Mouse (Mus musculus) thymus, adult 2 months (tissue): Measurements from ENCODE around the gene Atf6. TPM values are rescaled to one million over a fixed set of nuclear protein-coding genes. Genes with fewer than 3 reads are reported as not detected.
A peak's percentile ranks its signal among the peaks of the same experiment; 100 is the strongest.

ENCODE experiments used
- DNase-seq: peaks from one replicate; pipeline ENCODE4 v3.0.0; 2021
- H3K27ac ChIP-seq: fragments of 200-500 bp; 2 replicates; pipeline ENCODE4 v1.5.1; 2012; ENCODE audit warnings: low read length, control low read depth; ENCODE audit not compliant: control insufficient read depth, insufficient read depth
- H3K27me3 ChIP-seq: fragments of 200-500 bp; 2 replicates; pipeline ENCODE4 v1.6.1; 2012; ENCODE audit warnings: mild to moderate bottlenecking, low read length, moderate library complexity, mixed read lengths; ENCODE audit not compliant: control insufficient read depth, insufficient read depth
- H3K36me3 ChIP-seq: fragments of 200-500 bp; 2 replicates; pipeline ENCODE4 v1.6.1; 2012; ENCODE audit warnings: mild to moderate bottlenecking, low read length, moderate library complexity; ENCODE audit not compliant: control insufficient read depth, insufficient read depth
- H3K4me1 ChIP-seq: fragments of 200-500 bp; replicated peaks from 2 replicates; pipeline ENCODE4 v1.6.1; 2012; ENCODE audit warnings: low read length; ENCODE audit not compliant: control insufficient read depth, insufficient read depth
- H3K4me3 ChIP-seq: fragments of 200-500 bp; 2 replicates; pipeline ENCODE4 v1.5.1; 2012; ENCODE audit warnings: mild to moderate bottlenecking, low read length, control low read depth, moderate library complexity; ENCODE audit not compliant: control insufficient read depth, insufficient read depth
- CTCF ChIP-seq: fragments of 200-500 bp; IDR thresholded peaks from 2 replicates; pipeline ENCODE4 v1.5.1; 2012; ENCODE audit warnings: mild to moderate bottlenecking, control low read depth, low read length, moderate library complexity, borderline replicate concordance; ENCODE audit not compliant: control insufficient read depth, poor library complexity, insufficient read depth; ENCODE audit errors: extremely low read depth
- POLR2A ChIP-seq: fragments of 200-500 bp; IDR thresholded peaks from 2 replicates; pipeline ENCODE4 v1.6.1; 2012; ENCODE audit warnings: mild to moderate bottlenecking, low read length, control low read depth, moderate library complexity; ENCODE audit not compliant: control insufficient read depth, poor library complexity, insufficient read depth; ENCODE audit errors: extremely low read depth
- WGBS: fragments of 180-500 bp; shearing (Covaris S2); methylation state at CpG from one replicate; pipeline ENCODE4 v1.1.7; 2018; 5-methylcytosine and 5-hydroxymethylcytosine counted together
- polyA plus RNA-seq: library from polyadenylated mRNA; depleted of rRNA; stranded (reverse); fragments of >200 nt; gene quantifications from 2 replicates; pipeline ENCODE4 v1.2.3, GENCODE M21; 2012

Gene Atf6
- polyA plus RNA-seq, 1 experiment: 7.0 TPM

DNA sequence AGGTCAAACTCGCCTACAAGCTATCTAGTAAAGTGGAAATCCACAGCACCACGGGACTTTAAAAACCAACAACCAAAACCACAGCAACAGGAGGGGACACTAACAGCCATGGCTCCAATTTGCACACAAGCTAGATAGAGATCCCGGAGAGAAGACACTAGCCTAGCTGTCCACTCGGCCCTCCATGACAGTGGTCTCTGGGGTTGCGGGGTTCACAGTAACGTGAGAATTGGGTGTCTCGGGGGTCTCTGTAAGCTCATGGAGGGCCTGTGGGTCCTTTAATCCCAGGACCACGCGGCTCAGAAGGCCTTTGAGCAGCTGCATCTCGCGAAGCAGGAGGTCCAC lies 39.5 kb upstream of the Atf6 start:
- Histone ChIP-seq H3K27me3 (no peaks in the 10 kb centered on the region; the same call in 1 of the 2 replicates), H3K27ac (no peak overlapping the region), H3K4me3 (no peak overlapping the region), H3K4me1 (peaks cover 17% of the 10 kb centered on the region; the same call in 1 of the 2 replicates), H3K36me3 (no peaks in the 10 kb centered on the region)
- WGBS: 38% methylated on average over 11 of the region's 11 CpGs
- TF ChIP-seq CTCF (no peak), POLR2A (no peak)
- DNase-seq: no peak

DNA sequence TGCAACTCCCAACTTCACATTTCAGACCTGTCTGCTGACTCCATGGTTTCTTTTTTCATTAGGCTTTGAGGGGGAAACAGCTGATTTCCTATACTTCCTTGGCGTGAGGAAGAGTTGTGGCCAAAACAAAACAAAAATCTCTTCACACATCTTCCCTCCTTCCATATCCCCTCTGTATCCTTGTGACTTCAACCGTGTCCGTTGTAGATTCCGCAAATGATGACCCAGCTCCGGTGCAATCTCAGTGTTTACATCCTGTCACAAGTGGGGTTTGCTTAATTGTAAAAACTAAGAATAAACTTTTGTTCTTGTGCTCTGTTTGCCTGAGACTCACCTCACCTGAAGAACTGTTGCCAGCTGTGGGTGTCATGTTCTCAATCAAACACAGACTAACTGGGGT lies 35.9 kb upstream of the Atf6 start:
- no peak overlapping the region for H3K27ac ChIP-seq
- H3K27me3 ChIP-seq: no peaks in the 10 kb centered on the region; the same call in 1 of the 2 replicates
- TF ChIP-seq POLR2A (no peak), CTCF (no peak)
- H3K4me1 ChIP-seq: peaks cover 20% of the 10 kb centered on the region
- no peak overlapping the region for H3K4me3 ChIP-seq
- H3K36me3 ChIP-seq: no peaks in the 10 kb centered on the region
- DNase-seq: no peak
- WGBS: 67% methylated on average over 5 of the region's 5 CpGs

DNA sequence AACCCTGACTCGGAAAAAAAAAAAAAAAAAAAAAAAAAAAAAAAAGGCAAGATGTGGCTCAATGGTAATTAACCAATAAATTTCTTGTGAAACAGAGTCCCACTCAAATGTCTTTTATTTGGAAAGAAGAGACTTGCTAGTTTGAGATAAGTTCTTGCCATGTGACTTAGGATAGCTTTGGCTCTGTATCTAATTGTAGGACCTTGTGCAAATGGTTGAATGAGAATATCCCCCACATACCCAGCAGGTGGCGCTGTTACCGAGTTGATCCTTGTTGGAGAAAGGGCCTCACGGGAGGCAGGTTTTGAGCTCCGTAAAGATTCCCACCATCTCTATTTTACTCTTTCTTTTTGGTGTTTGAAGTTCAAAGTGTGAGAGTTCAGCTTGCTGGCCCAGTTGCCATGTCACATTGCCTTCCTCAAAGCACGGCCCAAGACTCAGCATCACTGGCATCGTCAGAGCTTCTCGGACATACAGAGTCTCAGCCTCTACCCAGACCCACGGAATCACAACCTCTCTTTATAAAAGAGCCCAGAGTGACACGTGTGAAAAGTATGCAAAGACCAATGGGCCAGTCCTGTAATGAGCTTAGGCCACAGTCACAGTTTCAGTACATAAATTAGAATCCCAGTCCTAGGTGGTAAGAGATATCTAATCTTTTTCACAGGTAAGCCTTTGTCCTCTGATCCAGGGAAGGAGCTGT lies 34.1 kb upstream of the Atf6 start:
- peak; percentile 83 for DNase-seq
- H3K27me3 ChIP-seq: no peaks in the 10 kb centered on the region
- peaks cover 8% of the 10 kb centered on the region for H3K4me1 ChIP-seq
- TF ChIP-seq CTCF (no peak), POLR2A (no peak)
- no peak overlapping the region for H3K4me3 ChIP-seq
- no peak overlapping the region for H3K27ac ChIP-seq
- H3K36me3 ChIP-seq: no peaks in the 10 kb centered on the region
- WGBS: 41% methylated on average over 10 of the region's 10 CpGs

GRCm38 (mm10) chr1:170900799-170901467 lies 33.4 kb upstream of the Atf6 start:
- TF ChIP-seq CTCF (no peak), POLR2A (no peak)
- H3K4me3 ChIP-seq: 0 out of 2 replicates have a peak overlapping the region, but pooled peaks have one; percentile 4
- no peak overlapping the region for H3K27ac ChIP-seq
- no peaks in the 10 kb centered on the region for H3K36me3 ChIP-seq
- 25% methylated on average over 10 of the region's 10 CpGs for WGBS
- H3K4me1 ChIP-seq: peaks cover 4% of the 10 kb centered on the region
- DNase-seq: peak; percentile 51
- H3K27me3 ChIP-seq: no peaks in the 10 kb centered on the region

DNA sequence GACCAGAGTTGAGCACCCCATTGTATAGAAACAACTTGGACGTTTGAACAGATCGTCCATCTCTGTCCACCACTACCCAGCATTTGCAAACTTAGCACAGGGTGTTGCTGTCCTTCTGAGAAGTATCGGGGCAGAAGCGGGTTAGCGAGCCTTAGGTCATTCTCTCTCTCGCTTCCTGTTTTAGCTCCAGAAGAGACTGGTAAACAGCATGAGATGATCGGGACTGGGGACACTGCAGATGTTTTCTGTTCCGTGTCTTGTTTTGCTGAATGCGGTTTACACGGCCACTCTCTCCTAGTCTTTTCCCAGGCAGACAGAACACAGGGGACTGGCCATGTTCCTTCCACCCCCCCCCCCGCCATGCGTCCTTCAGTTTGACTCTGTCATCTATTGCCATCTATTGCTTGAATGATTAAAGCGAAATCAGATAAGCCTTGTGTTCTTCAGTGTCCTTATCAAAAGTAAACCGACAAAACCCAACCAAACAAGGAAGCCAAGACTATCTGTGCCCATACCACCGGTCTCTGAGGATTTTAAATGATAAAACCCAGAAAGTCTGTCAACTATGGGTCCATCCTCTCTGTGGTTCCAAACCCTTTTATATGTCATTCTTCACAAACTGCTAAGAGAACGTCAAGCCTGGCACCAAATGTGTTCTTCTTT lies 31.0 kb upstream of the Atf6 start:
- no peak for DNase-seq
- H3K27me3 ChIP-seq: no peaks in the 10 kb centered on the region
- 80% methylated on average over 16 of the region's 16 CpGs for WGBS
- H3K4me3 ChIP-seq: no peak overlapping the region
- TF ChIP-seq POLR2A (no peak), CTCF (no peak)
- H3K27ac ChIP-seq: no peak overlapping the region
- peaks cover 4% of the 10 kb centered on the region for H3K4me1 ChIP-seq
- no peaks in the 10 kb centered on the region for H3K36me3 ChIP-seq

GRCm38 (mm10) chr1:170896651-170897281 lies 29.2 kb upstream of the Atf6 start:
- no peak for DNase-seq
- Histone ChIP-seq H3K4me3 (no peak overlapping the region), H3K4me1 (peaks cover 4% of the 10 kb centered on the region), H3K36me3 (no peaks in the 10 kb centered on the region), H3K27ac (no peak overlapping the region), H3K27me3 (no peaks in the 10 kb centered on the region)
- WGBS: 23% methylated on average over 5 of the region's 5 CpGs
- TF ChIP-seq POLR2A (no peak), CTCF (no peak)
